Mouse (Mus musculus) adrenal gland, adult 2 months (tissue): ENCODE results near the gene Gabrg1. TPM values are rescaled to one million over a fixed set of nuclear protein-coding genes. Genes with fewer than 3 reads are reported as not detected.

Experiments used
- DNase-seq: peaks from one replicate; pipeline ENCODE4 v3.0.0; 2021
- long read RNA-seq: library from polyadenylated mRNA; stranded (forward); transcript quantifications from one replicate; pipeline ENCODE4 v2.0.0, GENCODE M21; 2021
- polyA plus RNA-seq: library from polyadenylated mRNA; depleted of rRNA; stranded (reverse); fragments of >200 nt; gene quantifications from 2 replicates; pipeline ENCODE4 v1.2.3, GENCODE M21; 2012; rRNA removed
- total RNA-seq, 2 experiments: library from RNA; stranded (reverse); gene quantifications; 2 replicates each; pipeline ENCODE4 v1.2.3; 2021

The Gabrg1 gene
- total RNA-seq: not detected
- polyA plus RNA-seq: not detected in 2 replicates
- long read RNA-seq: 0 reads

DNA sequence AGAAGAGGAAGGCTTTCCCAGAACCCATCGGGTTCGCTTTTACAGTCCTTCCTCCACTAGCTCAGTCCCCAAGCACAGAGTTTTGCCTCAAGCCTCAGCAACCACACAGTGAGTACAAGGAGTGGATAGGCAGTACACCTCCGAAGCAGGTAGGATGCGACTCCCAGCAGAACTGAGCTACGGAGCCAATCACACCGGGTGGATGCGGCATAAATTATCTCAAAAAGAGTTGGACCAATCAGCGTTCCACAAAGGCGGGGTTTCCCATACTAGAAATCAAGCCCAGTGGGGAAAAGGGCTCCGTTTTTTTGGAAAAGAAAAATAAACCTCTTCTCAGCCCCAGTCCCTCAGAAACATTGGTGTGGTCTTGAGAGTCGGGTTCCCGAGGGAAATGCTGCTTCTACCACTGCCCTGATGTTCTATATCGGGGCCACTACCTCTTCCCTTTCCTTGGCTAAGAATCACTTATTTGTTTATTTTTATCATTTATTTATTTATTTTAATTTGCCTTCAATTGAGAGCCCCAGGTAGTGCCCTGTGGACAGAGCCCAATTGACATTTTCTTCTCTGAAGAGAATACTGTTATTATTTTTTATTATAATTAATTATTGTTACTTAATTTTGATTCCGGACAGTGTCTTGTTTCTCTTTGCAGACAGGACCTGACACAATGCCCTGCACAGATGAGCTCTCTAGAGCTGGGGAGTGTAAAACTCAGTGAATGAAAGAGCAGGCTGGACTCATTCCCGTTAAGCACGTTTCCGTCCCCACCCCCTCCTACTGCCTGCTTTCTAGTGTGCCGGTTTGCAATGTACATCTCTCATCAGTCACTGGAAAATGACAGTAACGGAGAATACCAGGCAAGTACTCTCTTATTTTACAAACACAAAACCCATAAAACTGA, at the start of gene Gabrg1:
Gene Gabrg1, minus strand, starts transcription at position 426 of the 904 bp plus-strand sequence.
- DNase-seq: peak; percentile 28

DNA sequence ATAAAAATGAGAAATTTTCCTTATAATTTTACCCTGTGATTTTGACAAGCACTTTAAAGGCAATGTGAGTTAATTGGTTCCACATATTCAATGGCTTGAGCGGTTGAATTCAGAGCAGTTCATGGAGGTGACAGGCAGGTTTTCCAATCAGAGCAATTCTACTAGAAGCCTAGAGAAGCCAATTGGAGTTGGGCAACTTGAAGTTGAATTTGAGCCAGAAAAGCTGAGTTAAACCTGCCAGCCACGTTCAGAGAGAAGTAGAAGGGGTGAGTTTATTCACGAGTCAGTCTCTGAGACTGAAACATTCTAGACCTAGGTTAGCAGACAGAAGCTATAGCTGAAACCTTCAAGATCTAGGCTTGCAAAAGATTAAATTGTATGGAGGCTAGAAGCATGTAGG, 41.6 kb upstream of the Gabrg1 start:
- DNase-seq: no peak

DNA sequence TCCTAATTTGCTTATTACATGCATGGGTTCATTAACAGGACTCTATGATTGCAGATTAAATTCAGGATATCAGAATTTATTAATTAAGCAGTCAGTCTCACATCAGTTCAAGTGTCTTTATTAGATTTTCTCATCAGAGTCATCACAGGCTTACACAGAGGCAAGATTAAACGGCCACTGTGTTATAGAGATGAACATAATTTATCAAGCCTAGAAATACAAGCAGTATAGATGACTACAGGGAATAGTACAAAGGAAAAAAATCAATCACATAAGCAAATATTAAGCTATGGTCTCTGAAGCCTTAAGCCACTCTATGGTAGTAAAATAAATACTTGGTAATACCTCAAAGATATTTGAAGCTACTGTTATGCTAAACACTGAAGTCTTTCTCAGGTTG, 27.7 kb upstream of the Gabrg1 start:
- DNase-seq: no peak

- DNase-seq: peak; percentile 43
These were observed 798 bp upstream of the Gabrg1 start for GRCm38 (mm10) chr5:70843096-70843734.

DNA sequence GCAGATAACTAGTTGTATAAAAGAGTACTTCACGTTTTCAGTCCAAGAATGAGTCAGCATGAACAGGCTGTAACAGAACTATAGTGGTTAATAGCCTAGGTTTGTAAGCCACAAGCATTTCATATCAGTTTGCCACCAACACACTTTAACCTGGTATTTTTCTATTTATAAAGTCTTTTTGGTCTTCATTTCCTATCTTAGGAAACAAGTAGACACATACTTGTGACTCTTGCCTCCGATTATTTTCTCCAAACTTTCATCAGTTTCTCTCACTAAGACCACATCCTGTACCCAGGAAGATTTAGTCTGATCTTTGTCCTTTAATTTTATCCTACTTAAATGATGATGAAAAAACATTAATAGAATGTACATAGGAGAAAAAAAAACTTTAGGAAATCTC, 23.7 kb downstream of the Gabrg1 start:
- DNase-seq: no peak

DNA sequence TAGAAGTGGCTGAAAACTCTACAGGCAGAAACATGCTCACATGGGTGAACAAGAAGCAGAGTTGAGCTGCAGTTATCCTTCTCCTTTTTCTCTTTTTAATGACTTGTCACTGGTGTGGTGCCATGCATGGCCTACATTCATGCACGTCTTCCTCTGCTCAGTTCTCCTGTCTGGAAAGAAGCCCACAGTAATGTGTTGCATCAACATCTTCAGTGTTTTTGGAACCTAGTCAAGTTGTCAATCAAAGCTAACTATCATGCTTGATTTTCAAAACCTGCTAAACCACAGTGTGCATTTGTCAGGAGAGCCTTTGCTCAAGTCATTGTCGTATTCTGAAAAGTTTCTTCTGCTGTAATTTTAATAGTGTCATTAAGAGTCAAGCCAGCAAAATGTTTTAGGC, 106.3 kb downstream of the Gabrg1 start:
- DNase-seq: no peak

GRCm38 (mm10) chr5:70704361-70704760, 138.1 kb downstream of the Gabrg1 start:
- DNase-seq: no peak
